Mouse (Mus musculus): ENCODE results near the gene Fzr1. TPM values are rescaled to one million over a fixed set of nuclear protein-coding genes. Genes with fewer than 3 reads are reported as not detected.

The Fzr1 gene
- 51.4 and 51.6 TPM in 2 replicates for polyA plus RNA-seq (2015; fragmentation: Nextera tagmentation; extraction: Ambion mirVana)

- peak within 1 kb of the TSS; percentile 77 for H3K27ac ChIP-seq (replicated peaks)
- peak within 1 kb of the TSS; percentile 84 for H3K4me2 ChIP-seq (replicated peaks; ENCODE audit: low read depth)
- peak within 1 kb of the TSS; percentile 86 for H3K4me3 ChIP-seq (ENCODE audit: low read depth, low read length)
- no peak; the same call in 1 of the 2 replicates for ATAC-seq (ENCODE audit: low FRiP score, low TSS enrichment)
- H3K9ac ChIP-seq (ENCODE audit: low read length) = peak within 1 kb of the TSS; percentile 91
- H3K9me3 ChIP-seq (ENCODE audit: control insufficient read depth, low read length) = no peaks in the 10 kb centered on the region
- H3K4me1 ChIP-seq (replicated peaks; ENCODE audit: control insufficient read depth, insufficient read depth) = peaks cover 13% of the 10 kb centered on the region
- under 1% methylated on average over 53 of the region's 59 CpGs for WGBS
- H3K27me3 ChIP-seq (ENCODE audit: control insufficient read depth, insufficient read depth, low read length) = no peaks in the 10 kb centered on the region
- TF ChIP-seq CTCF (IDR thresholded peaks at IDR 0.05; ENCODE audit: low read depth) = no peak
- no peak for TF ChIP-seq EP300 (optimal IDR thresholded peaks at IDR 0.05)
- peaks cover 5% of the 10 kb centered on the region; the same call in 1 of the 2 replicates for H3K36me3 ChIP-seq (ENCODE audit: control insufficient read depth, insufficient read depth, low read length)
- no peak for DNase-seq (ENCODE audit: low spot score)
Observed at GRCm38 (mm10) chr10:81377793-81378552, at the start of gene Fzr1. Gene Fzr1 (minus strand): TSS chr10:81378516.

DNA sequence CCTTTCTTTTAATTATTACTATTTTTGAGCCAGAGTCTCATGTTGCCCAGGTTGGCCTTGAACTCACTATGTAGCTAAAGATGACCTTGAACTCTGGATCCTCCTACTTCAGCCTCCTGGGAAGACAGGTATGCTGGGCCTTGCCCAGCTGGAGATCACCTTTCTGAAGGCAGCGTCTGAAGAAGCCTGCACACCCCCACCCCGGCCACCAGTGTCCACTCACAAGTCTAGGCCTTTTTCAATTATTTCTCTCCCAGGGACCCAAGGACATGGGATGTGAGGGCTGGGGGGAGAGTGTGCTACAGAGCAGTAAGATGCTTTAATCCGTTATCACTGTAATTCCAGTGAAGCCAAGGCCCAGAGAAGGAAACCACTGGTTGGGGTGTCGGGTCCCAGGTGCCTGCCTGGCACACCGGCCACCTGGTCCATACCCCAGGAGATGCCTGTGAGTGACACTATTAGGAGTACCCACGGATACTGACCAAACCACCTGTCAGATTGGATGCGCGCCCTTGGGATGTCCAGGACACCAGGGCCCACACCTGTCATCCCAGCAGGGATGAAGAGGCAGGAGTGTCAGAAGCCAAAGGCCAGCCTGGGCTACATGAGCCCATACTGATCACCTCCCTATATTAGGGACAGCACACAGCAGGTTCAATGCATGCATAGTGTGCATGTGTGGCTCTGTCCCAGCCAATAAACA lies 49.6 kb upstream of the Fzr1 start:
- DNase-seq (ENCODE audit: low spot score) = peak; percentile 12
- TF ChIP-seq EP300 (optimal IDR thresholded peaks at IDR 0.05) (no peak), CTCF (IDR thresholded peaks at IDR 0.05; ENCODE audit: low read depth) (no peak)
- no peak overlapping the region for H3K27ac ChIP-seq (replicated peaks)

DNA sequence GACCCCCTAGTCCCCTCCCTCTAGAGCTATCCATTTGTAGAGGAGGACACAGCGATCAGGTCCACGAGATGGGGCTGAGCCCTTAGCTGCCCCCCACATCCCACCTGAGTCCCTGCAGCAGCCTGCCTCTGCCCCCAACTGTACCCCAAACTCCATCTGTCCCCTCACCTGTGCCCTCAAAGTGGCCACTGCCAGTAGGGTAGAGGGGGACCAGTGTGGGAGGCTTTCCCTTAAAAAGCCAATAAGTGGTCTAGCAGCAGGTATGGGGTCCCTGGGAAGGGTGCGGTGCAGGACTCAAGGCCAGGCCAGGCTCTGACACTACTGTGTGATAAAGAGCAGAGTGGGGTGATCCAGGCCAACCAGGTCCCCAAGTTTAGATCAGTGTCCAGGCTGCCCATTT lies 49.0 kb upstream of the Fzr1 start:
- no peak for DNase-seq (ENCODE audit: low spot score)
- H3K9ac ChIP-seq (ENCODE audit: low read length) = peak overlapping the region; percentile 72
- H3K9me3 ChIP-seq (ENCODE audit: control insufficient read depth, low read length) = no peaks in the 10 kb centered on the region
- H3K36me3 ChIP-seq (ENCODE audit: control insufficient read depth, insufficient read depth, low read length) = no peaks in the 10 kb centered on the region
- ATAC-seq (ENCODE audit: low FRiP score, low TSS enrichment) = no peak
- H3K27me3 ChIP-seq (ENCODE audit: control insufficient read depth, insufficient read depth, low read length) = no peaks in the 10 kb centered on the region
- TF ChIP-seq EP300 (optimal IDR thresholded peaks at IDR 0.05) = no peak
- no peak for TF ChIP-seq CTCF (IDR thresholded peaks at IDR 0.05; ENCODE audit: low read depth)
- H3K27ac ChIP-seq (replicated peaks) = no peak overlapping the region
- peak overlapping the region; percentile 77 for H3K4me2 ChIP-seq (replicated peaks; ENCODE audit: low read depth)
- peak overlapping the region; percentile 62 for H3K4me3 ChIP-seq (ENCODE audit: low read depth, low read length)
- 35% methylated on average over 3 of the region's 3 CpGs for WGBS
- peaks cover 8% of the 10 kb centered on the region; the same call in 1 of the 2 replicates for H3K4me1 ChIP-seq (replicated peaks; ENCODE audit: control insufficient read depth, insufficient read depth)

More for the DNA sequence above, 49.6 kb upstream of the Fzr1 start:
- no peak overlapping the region for H3K4me3 ChIP-seq (ENCODE audit: low read depth, low read length)
- no peak for ATAC-seq (ENCODE audit: low FRiP score, low TSS enrichment)
- no peak overlapping the region for H3K9ac ChIP-seq (ENCODE audit: low read length)
- no peaks in the 10 kb centered on the region for H3K36me3 ChIP-seq (ENCODE audit: control insufficient read depth, insufficient read depth, low read length)
- peaks cover 8% of the 10 kb centered on the region; the same call in 1 of the 2 replicates for H3K4me1 ChIP-seq (replicated peaks; ENCODE audit: control insufficient read depth, insufficient read depth)
- no peak overlapping the region for H3K4me2 ChIP-seq (replicated peaks; ENCODE audit: low read depth)
- no peaks in the 10 kb centered on the region for H3K27me3 ChIP-seq (ENCODE audit: control insufficient read depth, insufficient read depth, low read length)
- no peaks in the 10 kb centered on the region for H3K9me3 ChIP-seq (ENCODE audit: control insufficient read depth, low read length)
- 87% methylated on average over 8 of the region's 8 CpGs for WGBS

GRCm38 (mm10) chr10:81426897-81427296 lies 48.6 kb upstream of the Fzr1 start:
- Histone ChIP-seq H3K9ac (ENCODE audit: low read length) (peak overlapping the region; percentile 72), H3K4me1 (replicated peaks; ENCODE audit: control insufficient read depth, insufficient read depth) (peaks cover 8% of the 10 kb centered on the region; the same call in 1 of the 2 replicates), H3K36me3 (ENCODE audit: control insufficient read depth, insufficient read depth, low read length) (no peaks in the 10 kb centered on the region), H3K27me3 (ENCODE audit: control insufficient read depth, insufficient read depth, low read length) (no peaks in the 10 kb centered on the region), H3K9me3 (ENCODE audit: control insufficient read depth, low read length) (no peaks in the 10 kb centered on the region), H3K27ac (replicated peaks) (peak overlapping the region; percentile 67), H3K4me2 (replicated peaks; ENCODE audit: low read depth) (peak overlapping the region; percentile 77), H3K4me3 (ENCODE audit: low read depth, low read length) (peak overlapping the region; percentile 62)
- no peak for ATAC-seq (ENCODE audit: low FRiP score, low TSS enrichment)
- peak; percentile 69 for DNase-seq (ENCODE audit: low spot score)
- WGBS = 1% methylated on average over 31 of the region's 38 CpGs
- TF ChIP-seq CTCF (IDR thresholded peaks at IDR 0.05; ENCODE audit: low read depth) = no peak
- TF ChIP-seq EP300 (optimal IDR thresholded peaks at IDR 0.05) = no peak

DNA sequence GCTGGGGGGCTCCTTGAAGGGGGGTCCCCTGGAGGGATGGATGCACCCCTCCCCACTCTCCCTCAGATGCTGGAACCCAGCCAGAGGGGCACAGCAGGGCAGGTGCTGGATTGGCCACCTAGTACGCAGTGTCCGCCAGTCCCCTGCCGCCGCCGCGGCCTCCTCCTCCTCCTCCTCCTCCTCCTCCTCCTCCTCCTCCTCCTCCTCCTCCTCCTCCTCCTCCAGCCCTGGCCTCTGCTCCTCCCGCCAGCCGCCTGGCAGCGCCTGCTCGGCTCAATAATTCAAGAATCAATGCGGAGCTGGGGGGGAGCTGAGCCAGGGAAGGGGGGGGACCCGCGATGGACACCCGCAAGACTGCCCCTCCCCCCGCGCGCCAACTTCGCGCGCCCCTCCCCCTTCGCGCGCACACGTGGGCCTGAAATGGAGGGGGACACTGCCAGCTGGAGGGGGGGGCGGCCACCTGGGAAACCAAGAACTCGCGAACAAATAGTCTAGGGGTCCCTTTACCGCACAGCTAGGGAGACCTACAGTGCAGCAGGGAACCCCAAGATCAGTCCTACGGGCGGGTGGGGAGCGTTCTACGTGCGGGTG lies 47.9 kb upstream of the Fzr1 start:
- H3K9me3 ChIP-seq (ENCODE audit: control insufficient read depth, low read length) = no peaks in the 10 kb centered on the region
- ATAC-seq (ENCODE audit: low FRiP score, low TSS enrichment) (no peak), DNase-seq (ENCODE audit: low spot score) (peak; percentile 27)
- TF ChIP-seq CTCF (IDR thresholded peaks at IDR 0.05; ENCODE audit: low read depth) (no peak), EP300 (optimal IDR thresholded peaks at IDR 0.05) (no peak)
- H3K4me3 ChIP-seq (ENCODE audit: low read depth, low read length) = peak overlapping the region; percentile 62
- H3K27ac ChIP-seq (replicated peaks) = peak overlapping the region; percentile 70; the same call in 1 of the 2 replicates
- peak overlapping the region; percentile 72 for H3K9ac ChIP-seq (ENCODE audit: low read length)
- H3K36me3 ChIP-seq (ENCODE audit: control insufficient read depth, insufficient read depth, low read length) = no peaks in the 10 kb centered on the region
- peaks cover 8% of the 10 kb centered on the region; the same call in 1 of the 2 replicates for H3K4me1 ChIP-seq (replicated peaks; ENCODE audit: control insufficient read depth, insufficient read depth)
- H3K27me3 ChIP-seq (ENCODE audit: control insufficient read depth, insufficient read depth, low read length) = no peaks in the 10 kb centered on the region
- WGBS = 0% methylated on average over 15 of the region's 33 CpGs
- H3K4me2 ChIP-seq (replicated peaks; ENCODE audit: low read depth) = peak overlapping the region; percentile 77

Measured in stomach, postnatal 0 days (tissue).